Mouse (Mus musculus): ENCODE results near the gene Ccdc28b. TPM values are rescaled to one million over a fixed set of nuclear protein-coding genes. Genes with fewer than 3 reads are reported as not detected.

The Ccdc28b gene
- polyA plus RNA-seq, 1 experiment, result not detected

GRCm38 (mm10) chr4:129618786-129619691, 4.7 kb downstream of the Ccdc28b start, which contains the start of gene Iqcc:
Gene Iqcc (minus strand): TSS chr4:129619099.
- 3% methylated on average over 44 of the region's 44 CpGs for WGBS
- Histone ChIP-seq H3K4me1 (ENCODE audit: control insufficient read depth, insufficient read depth, low read length) (peaks cover 24% of the 10 kb centered on the region), H3K27ac (ENCODE audit: insufficient read depth, low read depth, low read length) (peak within 1 kb of the TSS; percentile 91), H3K4me3 (ENCODE audit: insufficient read depth, low read depth, low read length) (peak within 1 kb of the TSS; percentile 60)
- TF ChIP-seq CTCF (IDR thresholded peaks at IDR 0.05; ENCODE audit: insufficient read depth, low read depth, low read length) (no peak), POLR2A (IDR thresholded peaks at IDR 0.05; ENCODE audit: insufficient read depth, low read depth, low read length) (peak; percentile 97)

- 96% methylated on average over 5 of the region's 5 CpGs for WGBS
- peaks cover 24% of the 10 kb centered on the region for H3K4me1 ChIP-seq (ENCODE audit: control insufficient read depth, insufficient read depth, low read length)
- no peak for TF ChIP-seq CTCF (IDR thresholded peaks at IDR 0.05; ENCODE audit: insufficient read depth, low read depth, low read length)
- no peak for TF ChIP-seq POLR2A (IDR thresholded peaks at IDR 0.05; ENCODE audit: insufficient read depth, low read depth, low read length)
Measured at GRCm38 (mm10) chr4:129618031-129618430, 5.7 kb downstream of the Ccdc28b start.

GRCm38 (mm10) chr4:129617121-129617641, 6.6 kb downstream of the Ccdc28b start:
- TF ChIP-seq CTCF (IDR thresholded peaks at IDR 0.05; ENCODE audit: insufficient read depth, low read depth, low read length) (no peak), POLR2A (IDR thresholded peaks at IDR 0.05; ENCODE audit: insufficient read depth, low read depth, low read length) (no peak)
- H3K4me1 ChIP-seq (ENCODE audit: control insufficient read depth, insufficient read depth, low read length), result peaks cover 16% of the 10 kb centered on the region
- H3K27ac ChIP-seq (ENCODE audit: insufficient read depth, low read depth, low read length), result no peak overlapping the region
- 93% methylated on average over 7 of the region's 7 CpGs for WGBS
- H3K4me3 ChIP-seq (ENCODE audit: insufficient read depth, low read depth, low read length), result no peak overlapping the region

More at GRCm38 (mm10) chr4:129618031-129618430, 5.7 kb downstream of the Ccdc28b start:
- Histone ChIP-seq H3K4me3 (ENCODE audit: insufficient read depth, low read depth, low read length) (peak overlapping the region; percentile 60), H3K27ac (ENCODE audit: insufficient read depth, low read depth, low read length) (no peak overlapping the region)

- WGBS, result 95% methylated on average over 3 of the region's 3 CpGs
- no peak for TF ChIP-seq POLR2A (IDR thresholded peaks at IDR 0.05; ENCODE audit: insufficient read depth, low read depth, low read length)
- no peak for TF ChIP-seq CTCF (IDR thresholded peaks at IDR 0.05; ENCODE audit: insufficient read depth, low read depth, low read length)
- no peak overlapping the region for H3K27ac ChIP-seq (ENCODE audit: insufficient read depth, low read depth, low read length)
- peaks cover 16% of the 10 kb centered on the region for H3K4me1 ChIP-seq (ENCODE audit: control insufficient read depth, insufficient read depth, low read length)
- H3K4me3 ChIP-seq (ENCODE audit: insufficient read depth, low read depth, low read length), result no peak overlapping the region
Measured at GRCm38 (mm10) chr4:129616631-129617030, 7.1 kb downstream of the Ccdc28b start.

- WGBS, result 81% methylated on average over 9 of the region's 9 CpGs
- Histone ChIP-seq H3K4me3 (ENCODE audit: insufficient read depth, low read depth, low read length) (no peak overlapping the region), H3K4me1 (ENCODE audit: control insufficient read depth, insufficient read depth, low read length) (peaks cover 9% of the 10 kb centered on the region), H3K27ac (ENCODE audit: insufficient read depth, low read depth, low read length) (no peak overlapping the region)
- no peak for TF ChIP-seq CTCF (IDR thresholded peaks at IDR 0.05; ENCODE audit: insufficient read depth, low read depth, low read length)
- no peak for TF ChIP-seq POLR2A (IDR thresholded peaks at IDR 0.05; ENCODE audit: insufficient read depth, low read depth, low read length)
Measured at GRCm38 (mm10) chr4:129615801-129616290, 7.9 kb downstream of the Ccdc28b start.

GRCm38 (mm10) chr4:129614093-129614492, 9.7 kb downstream of the Ccdc28b start, which contains the start of gene Dcdc2b:
Gene Dcdc2b (minus strand): TSS chr4:129614257.
- WGBS, result 57% methylated on average over 6 of the region's 6 CpGs
- H3K4me3 ChIP-seq (ENCODE audit: insufficient read depth, low read depth, low read length), result no peak within 1 kb of the TSS
- no peak within 1 kb of the TSS for H3K27ac ChIP-seq (ENCODE audit: insufficient read depth, low read depth, low read length)
- peaks cover 9% of the 10 kb centered on the region for H3K4me1 ChIP-seq (ENCODE audit: control insufficient read depth, insufficient read depth, low read length)
- TF ChIP-seq POLR2A (IDR thresholded peaks at IDR 0.05; ENCODE audit: insufficient read depth, low read depth, low read length) (no peak), CTCF (IDR thresholded peaks at IDR 0.05; ENCODE audit: insufficient read depth, low read depth, low read length) (no peak)

GRCm38 (mm10) chr4:129610472-129610871, 13.3 kb downstream of the Ccdc28b start:
- 60% methylated on average over 4 of the region's 4 CpGs for WGBS
- TF ChIP-seq POLR2A (IDR thresholded peaks at IDR 0.05; ENCODE audit: insufficient read depth, low read depth, low read length), result no peak
- TF ChIP-seq CTCF (IDR thresholded peaks at IDR 0.05; ENCODE audit: insufficient read depth, low read depth, low read length), result no peak
- peaks cover 13% of the 10 kb centered on the region for H3K4me1 ChIP-seq (ENCODE audit: control insufficient read depth, insufficient read depth, low read length)
- H3K4me3 ChIP-seq (ENCODE audit: insufficient read depth, low read depth, low read length), result no peak overlapping the region
- no peak overlapping the region for H3K27ac ChIP-seq (ENCODE audit: insufficient read depth, low read depth, low read length)

- Histone ChIP-seq H3K27ac (ENCODE audit: insufficient read depth, low read depth, low read length) (no peak overlapping the region), H3K4me1 (ENCODE audit: control insufficient read depth, insufficient read depth, low read length) (peaks cover 13% of the 10 kb centered on the region), H3K4me3 (ENCODE audit: insufficient read depth, low read depth, low read length) (no peak overlapping the region)
- 80% methylated on average over 4 of the region's 4 CpGs for WGBS
- TF ChIP-seq CTCF (IDR thresholded peaks at IDR 0.05; ENCODE audit: insufficient read depth, low read depth, low read length) (no peak), POLR2A (IDR thresholded peaks at IDR 0.05; ENCODE audit: insufficient read depth, low read depth, low read length) (no peak)
Measured at GRCm38 (mm10) chr4:129610026-129610425, 13.7 kb downstream of the Ccdc28b start.

GRCm38 (mm10) chr4:129609139-129609631, 14.6 kb downstream of the Ccdc28b start:
- H3K27ac ChIP-seq (ENCODE audit: insufficient read depth, low read depth, low read length), result no peak overlapping the region
- no peak overlapping the region for H3K4me3 ChIP-seq (ENCODE audit: insufficient read depth, low read depth, low read length)
- WGBS, result 74% methylated on average over 12 of the region's 12 CpGs

More at GRCm38 (mm10) chr4:129609139-129609631, 14.6 kb downstream of the Ccdc28b start:
- TF ChIP-seq CTCF (IDR thresholded peaks at IDR 0.05; ENCODE audit: insufficient read depth, low read depth, low read length) (no peak), POLR2A (IDR thresholded peaks at IDR 0.05; ENCODE audit: insufficient read depth, low read depth, low read length) (no peak)
- H3K4me1 ChIP-seq (ENCODE audit: control insufficient read depth, insufficient read depth, low read length), result peaks cover 13% of the 10 kb centered on the region

Measured in olfactory bulb, adult 2 months (tissue).